Mouse (Mus musculus): ENCODE measurements around the gene Pilrb1. TPM values are rescaled to one million over a fixed set of nuclear protein-coding genes. Genes with fewer than 3 reads are reported as not detected.
"Not testable (repeated sequence)": the region's sequence is repeated elsewhere in the genome, so short reads cannot be mapped to it uniquely, and the experiment has no call there.

Pilrb1 gene
- total and polyA plus RNA-seq, 2 experiments from 2014 or later, result not detected

DNA sequence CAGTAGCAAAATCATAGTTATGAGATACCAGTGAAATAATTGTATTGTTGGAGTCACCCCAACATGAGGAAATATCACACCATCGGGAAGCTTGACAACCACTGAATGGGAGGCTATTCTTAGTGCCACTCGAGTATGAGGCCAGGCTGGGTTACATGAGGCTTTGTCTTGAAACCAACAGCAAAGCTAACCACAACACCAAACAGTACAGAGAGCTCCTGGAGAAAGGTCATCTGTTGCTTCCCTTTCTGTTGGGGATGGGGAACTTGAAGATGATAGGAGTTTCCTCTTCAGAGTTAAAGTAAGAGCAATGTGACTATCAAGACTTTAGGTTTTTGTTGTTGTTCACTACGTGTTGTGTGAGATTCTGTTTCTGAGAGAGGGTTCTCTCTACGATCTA is 25.0 kb upstream of the Pilrb1 start:
- 77% methylated on average over 4 of the region's 4 CpGs for WGBS
- no peaks in the 10 kb centered on the region for H3K27me3 ChIP-seq (ENCODE audit: insufficient read depth, low read length)
- no peak overlapping the region for H3K9ac ChIP-seq (replicated peaks; ENCODE audit: low read length, poor library complexity, severe bottlenecking)
- H3K4me2 ChIP-seq (ENCODE audit: low read depth, low read length, poor library complexity, severe bottlenecking), result no peak overlapping the region
- H3K36me3 ChIP-seq (ENCODE audit: insufficient read depth, low read length), result no peaks in the 10 kb centered on the region
- no peak for ATAC-seq (ENCODE audit: low FRiP score)
- no peak overlapping the region for H3K4me3 ChIP-seq (ENCODE audit: low read depth, low read length)
- TF ChIP-seq CTCF (IDR thresholded peaks at IDR 0.05), result no peak
- no peaks in the 10 kb centered on the region for H3K9me3 ChIP-seq (ENCODE audit: low read length)
- DNase-seq (ENCODE audit: low spot score), result no peak
- no peak overlapping the region for H3K27ac ChIP-seq (ENCODE audit: low read depth, low read length)
- no peaks in the 10 kb centered on the region for H3K4me1 ChIP-seq (ENCODE audit: insufficient read depth, low read length)

DNA sequence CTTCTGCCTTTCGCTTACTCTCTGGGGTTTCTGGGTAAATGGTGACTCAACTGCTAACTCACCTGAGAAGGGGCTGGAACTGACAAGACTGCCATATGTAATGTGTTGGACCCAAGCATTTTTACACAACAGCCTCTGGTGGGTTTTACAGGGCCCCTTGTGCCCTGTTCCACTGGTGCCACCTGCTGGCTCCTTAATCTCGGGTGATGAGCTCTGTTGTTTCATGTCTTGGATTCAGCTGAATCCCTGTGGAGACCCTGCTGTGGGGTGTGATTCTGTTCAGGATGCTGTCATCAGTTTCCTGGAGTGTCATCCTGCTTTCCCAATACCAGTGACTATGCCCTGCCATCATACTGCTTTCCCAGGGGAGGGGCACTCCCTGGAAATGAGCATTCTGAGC is 20.0 kb upstream of the Pilrb1 start:
- Histone ChIP-seq H3K9ac (replicated peaks; ENCODE audit: low read length, poor library complexity, severe bottlenecking) (no peak overlapping the region), H3K4me3 (ENCODE audit: low read depth, low read length) (no peak overlapping the region), H3K27me3 (ENCODE audit: insufficient read depth, low read length) (no peaks in the 10 kb centered on the region), H3K4me1 (ENCODE audit: insufficient read depth, low read length) (no peaks in the 10 kb centered on the region), H3K36me3 (ENCODE audit: insufficient read depth, low read length) (no peaks in the 10 kb centered on the region), H3K9me3 (ENCODE audit: low read length) (no peaks in the 10 kb centered on the region), H3K27ac (ENCODE audit: low read depth, low read length) (no peak overlapping the region), H3K4me2 (ENCODE audit: low read depth, low read length, poor library complexity, severe bottlenecking) (no peak overlapping the region)
- 57% methylated on average over 2 of the region's 2 CpGs for WGBS
- DNase-seq (ENCODE audit: low spot score) (peak; percentile 1), ATAC-seq (ENCODE audit: low FRiP score) (no peak)
- TF ChIP-seq CTCF (IDR thresholded peaks at IDR 0.05), result peak; percentile 43

- Histone ChIP-seq H3K4me1 (ENCODE audit: insufficient read depth, low read length) (no peaks in the 10 kb centered on the region), H3K4me3 (ENCODE audit: low read depth, low read length) (no peak overlapping the region), H3K9me3 (ENCODE audit: low read length) (no peaks in the 10 kb centered on the region), H3K9ac (replicated peaks; ENCODE audit: low read length, poor library complexity, severe bottlenecking) (no peak overlapping the region), H3K36me3 (ENCODE audit: insufficient read depth, low read length) (no peaks in the 10 kb centered on the region), H3K4me2 (ENCODE audit: low read depth, low read length, poor library complexity, severe bottlenecking) (no peak overlapping the region), H3K27ac (ENCODE audit: low read depth, low read length) (no peak overlapping the region), H3K27me3 (ENCODE audit: insufficient read depth, low read length) (no peaks in the 10 kb centered on the region)
- WGBS, result 80% methylated on average over 2 of the region's 2 CpGs
- ATAC-seq (ENCODE audit: low FRiP score), result no peak
- TF ChIP-seq CTCF (IDR thresholded peaks at IDR 0.05), result no peak
- no peak for DNase-seq (ENCODE audit: low spot score)
These were observed 17.1 kb upstream of the Pilrb1 start for GRCm38 (mm10) chr5:137875054-137875453.

DNA sequence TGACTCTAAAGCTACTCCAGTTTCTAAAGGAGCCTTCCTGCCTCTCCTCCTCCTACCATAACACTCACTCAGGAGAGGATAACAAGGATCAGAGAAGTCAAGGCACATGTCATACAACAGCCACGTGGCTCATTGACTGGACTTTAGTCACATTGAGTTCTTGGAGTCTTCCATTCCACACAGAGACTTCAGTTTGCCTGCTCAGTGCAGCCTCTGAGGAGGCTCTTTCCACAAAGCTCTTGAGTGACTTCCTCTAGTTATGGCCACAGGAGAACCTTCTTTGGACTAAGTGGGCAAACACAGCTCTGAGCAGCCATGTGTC is 14.4 kb upstream of the Pilrb1 start:
- not testable (repeated sequence) for H3K4me2 ChIP-seq (ENCODE audit: low read depth, low read length, poor library complexity, severe bottlenecking); H3K4me3 ChIP-seq (ENCODE audit: low read depth, low read length); H3K36me3 ChIP-seq (ENCODE audit: insufficient read depth, low read length); H3K27me3 ChIP-seq (ENCODE audit: insufficient read depth, low read length); ATAC-seq (ENCODE audit: low FRiP score); DNase-seq (ENCODE audit: low spot score); H3K4me1 ChIP-seq (ENCODE audit: insufficient read depth, low read length); H3K27ac ChIP-seq (ENCODE audit: low read depth, low read length); H3K9me3 ChIP-seq (ENCODE audit: low read length); H3K9ac ChIP-seq (replicated peaks; ENCODE audit: low read length, poor library complexity, severe bottlenecking)
- WGBS, result 33% methylated on average over 1 of the region's 1 CpGs

DNA sequence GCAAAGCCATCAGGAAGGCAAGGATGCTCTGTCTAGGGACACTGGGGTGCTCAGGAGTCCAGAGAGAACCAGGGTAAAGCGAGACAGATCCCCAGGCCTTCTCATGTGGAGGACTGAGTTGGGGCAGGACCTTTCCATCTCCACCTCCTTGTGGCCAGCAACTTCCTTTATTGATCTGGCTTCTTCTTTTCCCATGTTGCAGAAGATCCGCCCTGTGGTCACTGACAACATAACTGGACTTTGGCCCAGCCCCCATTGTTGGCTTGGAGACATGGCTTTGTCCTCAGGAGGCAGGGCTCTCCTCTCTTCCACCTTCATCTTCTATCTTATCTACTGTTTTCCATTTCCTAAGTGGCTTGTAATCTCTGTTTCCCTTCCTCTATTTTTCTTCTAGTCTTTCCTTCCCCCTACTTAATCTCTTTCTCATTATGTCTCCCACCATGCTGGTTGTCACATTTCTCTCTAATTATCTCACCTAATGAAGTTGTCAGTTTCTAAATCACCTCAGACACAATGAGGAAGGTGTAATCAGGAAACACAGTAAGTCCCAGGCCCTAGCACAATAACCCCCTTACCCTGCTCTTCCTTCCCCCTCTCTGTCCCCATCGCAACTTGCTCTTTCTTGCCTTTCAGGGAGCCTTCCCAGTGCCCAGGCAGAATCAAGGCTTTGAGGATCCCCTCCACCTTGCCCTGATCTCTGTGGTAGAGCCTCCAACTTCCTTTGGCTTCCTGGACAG is 13.9 kb upstream of the Pilrb1 start, which contains the start of gene Pilrb2:
TSS of gene Pilrb2 (minus strand) at position 172 of the 737 bp plus-strand sequence.
- H3K9ac ChIP-seq (replicated peaks; ENCODE audit: low read length, poor library complexity, severe bottlenecking); DNase-seq (ENCODE audit: low spot score); H3K27ac ChIP-seq (ENCODE audit: low read depth, low read length); H3K36me3 ChIP-seq (ENCODE audit: insufficient read depth, low read length); ATAC-seq (ENCODE audit: low FRiP score); H3K9me3 ChIP-seq (ENCODE audit: low read length); H3K27me3 ChIP-seq (ENCODE audit: insufficient read depth, low read length); H3K4me2 ChIP-seq (ENCODE audit: low read depth, low read length, poor library complexity, severe bottlenecking); H3K4me1 ChIP-seq (ENCODE audit: insufficient read depth, low read length); H3K4me3 ChIP-seq (ENCODE audit: low read depth, low read length): not testable (repeated sequence)
- WGBS, result 65% methylated on average over 2 of the region's 3 CpGs

DNA sequence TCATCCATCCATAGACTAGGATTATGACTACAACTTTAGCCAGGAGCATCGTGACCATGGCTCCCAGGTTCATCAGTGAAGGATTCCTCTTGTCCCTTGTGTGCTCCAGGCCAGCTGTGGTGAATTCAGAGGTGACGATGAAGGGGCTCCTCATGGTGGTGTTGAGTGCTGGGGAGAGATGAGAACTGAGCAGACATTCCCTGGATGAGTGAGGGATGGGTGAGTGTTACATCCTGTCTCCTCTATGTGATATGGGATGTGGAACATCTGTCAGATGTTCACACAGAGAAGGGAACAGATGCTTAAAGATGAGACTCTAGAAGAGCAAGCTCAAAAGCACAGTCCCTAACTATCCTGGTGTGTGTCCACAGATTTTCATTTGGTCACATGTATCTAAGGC is 10.7 kb upstream of the Pilrb1 start:
- not testable (repeated sequence) for H3K9me3 ChIP-seq (ENCODE audit: low read length); H3K4me3 ChIP-seq (ENCODE audit: low read depth, low read length); H3K27me3 ChIP-seq (ENCODE audit: insufficient read depth, low read length); H3K36me3 ChIP-seq (ENCODE audit: insufficient read depth, low read length); H3K9ac ChIP-seq (replicated peaks; ENCODE audit: low read length, poor library complexity, severe bottlenecking); H3K4me1 ChIP-seq (ENCODE audit: insufficient read depth, low read length); H3K4me2 ChIP-seq (ENCODE audit: low read depth, low read length, poor library complexity, severe bottlenecking); ATAC-seq (ENCODE audit: low FRiP score); H3K27ac ChIP-seq (ENCODE audit: low read depth, low read length); DNase-seq (ENCODE audit: low spot score)
- WGBS, result 78% methylated on average over 2 of the region's 2 CpGs

- not testable (repeated sequence) for H3K9ac ChIP-seq (replicated peaks; ENCODE audit: low read length, poor library complexity, severe bottlenecking); ATAC-seq (ENCODE audit: low FRiP score); H3K4me1 ChIP-seq (ENCODE audit: insufficient read depth, low read length); H3K36me3 ChIP-seq (ENCODE audit: insufficient read depth, low read length); H3K9me3 ChIP-seq (ENCODE audit: low read length); DNase-seq (ENCODE audit: low spot score); H3K27me3 ChIP-seq (ENCODE audit: insufficient read depth, low read length); H3K27ac ChIP-seq (ENCODE audit: low read depth, low read length); H3K4me3 ChIP-seq (ENCODE audit: low read depth, low read length); H3K4me2 ChIP-seq (ENCODE audit: low read depth, low read length, poor library complexity, severe bottlenecking)
- 88% methylated on average over 1 of the region's 1 CpGs for WGBS
These were observed 6.1 kb upstream of the Pilrb1 start for GRCm38 (mm10) chr5:137864008-137864407.

DNA sequence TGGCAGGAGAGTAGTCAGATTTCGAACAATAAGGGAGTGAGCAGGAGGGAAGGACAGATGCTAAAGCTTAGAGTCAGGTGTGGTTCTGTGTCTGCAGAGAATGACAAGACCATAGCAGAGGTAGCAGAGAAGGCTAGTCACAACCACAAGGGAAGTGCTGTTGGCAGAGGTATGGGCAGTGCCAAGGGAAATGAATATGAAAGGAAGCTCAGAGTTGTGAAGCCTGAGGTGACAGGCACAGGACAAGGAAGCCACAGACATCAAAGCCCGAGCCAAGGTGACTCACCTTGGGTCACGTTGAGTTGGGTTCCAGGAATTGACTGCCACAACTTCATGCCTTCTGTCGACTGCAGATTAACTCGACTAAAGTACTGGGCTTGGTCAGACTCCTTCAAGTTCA is 1.0 kb downstream of the Pilrb1 start:
- 78% methylated on average over 4 of the region's 5 CpGs for WGBS
- H3K4me1 ChIP-seq (ENCODE audit: insufficient read depth, low read length); H3K9me3 ChIP-seq (ENCODE audit: low read length); H3K27me3 ChIP-seq (ENCODE audit: insufficient read depth, low read length); DNase-seq (ENCODE audit: low spot score); H3K4me3 ChIP-seq (ENCODE audit: low read depth, low read length); H3K9ac ChIP-seq (replicated peaks; ENCODE audit: low read length, poor library complexity, severe bottlenecking); ATAC-seq (ENCODE audit: low FRiP score); H3K36me3 ChIP-seq (ENCODE audit: insufficient read depth, low read length); H3K4me2 ChIP-seq (ENCODE audit: low read depth, low read length, poor library complexity, severe bottlenecking); H3K27ac ChIP-seq (ENCODE audit: low read depth, low read length): not testable (repeated sequence)

DNA sequence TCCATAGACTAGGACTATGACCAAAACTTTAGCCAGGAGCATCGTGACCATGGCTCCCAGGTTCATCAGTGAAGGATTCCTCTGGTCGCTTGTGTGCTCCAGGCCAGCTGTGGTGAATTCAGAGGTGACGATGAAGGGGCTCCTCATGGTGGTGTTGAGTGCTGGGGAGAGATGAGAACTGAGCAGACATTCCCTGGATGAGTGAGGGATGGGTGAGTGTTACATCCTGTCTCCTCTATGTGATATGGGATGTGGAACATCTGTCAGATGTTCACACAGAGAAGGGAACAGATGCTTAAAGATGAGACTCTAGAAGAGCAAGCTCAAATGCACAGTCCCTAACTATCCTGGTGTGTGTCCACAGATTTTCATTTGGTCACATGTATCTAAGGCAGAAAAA is 3.0 kb downstream of the Pilrb1 start:
- not testable (repeated sequence) for DNase-seq (ENCODE audit: low spot score); H3K9ac ChIP-seq (replicated peaks; ENCODE audit: low read length, poor library complexity, severe bottlenecking); H3K27ac ChIP-seq (ENCODE audit: low read depth, low read length); ATAC-seq (ENCODE audit: low FRiP score); H3K4me1 ChIP-seq (ENCODE audit: insufficient read depth, low read length); H3K4me3 ChIP-seq (ENCODE audit: low read depth, low read length); H3K36me3 ChIP-seq (ENCODE audit: insufficient read depth, low read length); H3K4me2 ChIP-seq (ENCODE audit: low read depth, low read length, poor library complexity, severe bottlenecking); H3K27me3 ChIP-seq (ENCODE audit: insufficient read depth, low read length); H3K9me3 ChIP-seq (ENCODE audit: low read length)
- 69% methylated on average over 3 of the region's 3 CpGs for WGBS

Data from midbrain, postnatal 0 days (tissue).